Mouse (Mus musculus): ENCODE measurements around the gene Cnot6. TPM values are rescaled to one million over a fixed set of nuclear protein-coding genes. Genes with fewer than 3 reads are reported as not detected.
A peak's percentile ranks its signal among the peaks of the same experiment; 100 is the strongest.

Gene Cnot6
- total and polyA plus RNA-seq, 2 experiments from 2014 or later, result 32.0 to 32.7 TPM

GRCm38 (mm10) chr11:49632256-49632655 is 80.3 kb downstream of the Cnot6 start:
- ATAC-seq (no peak), DNase-seq (ENCODE audit: low spot score) (no peak)
- H3K27ac ChIP-seq, result no peak overlapping the region
- WGBS, result 82% methylated on average over 2 of the region's 2 CpGs
- H3K9me3 ChIP-seq (ENCODE audit: low read length), result no peaks in the 10 kb centered on the region
- H3K4me1 ChIP-seq (ENCODE audit: insufficient read depth, low read length), result 0 out of 2 replicates have a peak, but pooled peaks cover 6% of the 10 kb centered on the region
- no peak overlapping the region for H3K4me3 ChIP-seq (ENCODE audit: low read length)
- no peak for TF ChIP-seq CTCF (IDR thresholded peaks at IDR 0.05; ENCODE audit: low read depth)
- no peak overlapping the region for H3K9ac ChIP-seq (replicated peaks; ENCODE audit: low read length)
- H3K27me3 ChIP-seq (ENCODE audit: insufficient read depth, low read length), result peaks cover 11% of the 10 kb centered on the region
- no peaks in the 10 kb centered on the region for H3K36me3 ChIP-seq (ENCODE audit: insufficient read depth, low read length)
- H3K4me2 ChIP-seq (ENCODE audit: low read depth, low read length), result no peak overlapping the region

- no peak for DNase-seq (ENCODE audit: low spot score)
- Histone ChIP-seq H3K27ac (no peak overlapping the region), H3K9me3 (ENCODE audit: low read length) (no peaks in the 10 kb centered on the region), H3K4me3 (ENCODE audit: low read length) (no peak overlapping the region), H3K4me1 (ENCODE audit: insufficient read depth, low read length) (0 out of 2 replicates have a peak, but pooled peaks cover 6% of the 10 kb centered on the region), H3K27me3 (ENCODE audit: insufficient read depth, low read length) (peaks cover 4% of the 10 kb centered on the region), H3K4me2 (ENCODE audit: low read depth, low read length) (no peak overlapping the region), H3K36me3 (ENCODE audit: insufficient read depth, low read length) (no peaks in the 10 kb centered on the region), H3K9ac (replicated peaks; ENCODE audit: low read length) (no peak overlapping the region)
- 39% methylated on average over 3 of the region's 3 CpGs for WGBS
- ATAC-seq, result no peak
- peak; percentile 51 for TF ChIP-seq CTCF (IDR thresholded peaks at IDR 0.05; ENCODE audit: low read depth)
These were observed 81.4 kb downstream of the Cnot6 start for GRCm38 (mm10) chr11:49631154-49631553.

GRCm38 (mm10) chr11:49626748-49627147 is 85.8 kb downstream of the Cnot6 start:
- DNase-seq (ENCODE audit: low spot score), result no peak
- Histone ChIP-seq H3K4me2 (ENCODE audit: low read depth, low read length) (no peak overlapping the region), H3K4me3 (ENCODE audit: low read length) (no peak overlapping the region), H3K36me3 (ENCODE audit: insufficient read depth, low read length) (no peaks in the 10 kb centered on the region), H3K27ac (no peak overlapping the region), H3K27me3 (ENCODE audit: insufficient read depth, low read length) (no peaks in the 10 kb centered on the region), H3K9ac (replicated peaks; ENCODE audit: low read length) (no peak overlapping the region), H3K4me1 (ENCODE audit: insufficient read depth, low read length) (no peaks in the 10 kb centered on the region), H3K9me3 (ENCODE audit: low read length) (no peaks in the 10 kb centered on the region)
- no peak for ATAC-seq
- no peak for TF ChIP-seq CTCF (IDR thresholded peaks at IDR 0.05; ENCODE audit: low read depth)
- 68% methylated on average over 8 of the region's 8 CpGs for WGBS

- no peaks in the 10 kb centered on the region for H3K27me3 ChIP-seq (ENCODE audit: insufficient read depth, low read length)
- WGBS, result 61% methylated on average over 15 of the region's 15 CpGs
- H3K4me2 ChIP-seq (ENCODE audit: low read depth, low read length), result no peak overlapping the region
- no peaks in the 10 kb centered on the region for H3K9me3 ChIP-seq (ENCODE audit: low read length)
- DNase-seq (ENCODE audit: low spot score) (no peak), ATAC-seq (no peak)
- TF ChIP-seq CTCF (IDR thresholded peaks at IDR 0.05; ENCODE audit: low read depth), result peak; percentile 21; the same call in 1 of the 2 replicates
- H3K9ac ChIP-seq (replicated peaks; ENCODE audit: low read length), result no peak overlapping the region
- H3K36me3 ChIP-seq (ENCODE audit: insufficient read depth, low read length), result no peaks in the 10 kb centered on the region
- H3K4me3 ChIP-seq (ENCODE audit: low read length), result no peak overlapping the region
- H3K4me1 ChIP-seq (ENCODE audit: insufficient read depth, low read length), result no peaks in the 10 kb centered on the region
- H3K27ac ChIP-seq, result no peak overlapping the region
These were observed 86.7 kb downstream of the Cnot6 start for GRCm38 (mm10) chr11:49625863-49626262.

GRCm38 (mm10) chr11:49624156-49624555 is 88.4 kb downstream of the Cnot6 start:
- ATAC-seq, result peak; percentile 46; the same call in 1 of the 2 replicates
- H3K4me3 ChIP-seq (ENCODE audit: low read length), result no peak overlapping the region

GRCm38 (mm10) chr11:49621953-49622352 is 90.6 kb downstream of the Cnot6 start:
- H3K9me3 ChIP-seq (ENCODE audit: low read length), result no peaks in the 10 kb centered on the region
- TF ChIP-seq CTCF (IDR thresholded peaks at IDR 0.05; ENCODE audit: low read depth), result no peak
- no peaks in the 10 kb centered on the region for H3K27me3 ChIP-seq (ENCODE audit: insufficient read depth, low read length)
- DNase-seq (ENCODE audit: low spot score) (no peak), ATAC-seq (no peak)
- no peak overlapping the region for H3K4me3 ChIP-seq (ENCODE audit: low read length)
- H3K9ac ChIP-seq (replicated peaks; ENCODE audit: low read length), result no peak overlapping the region
- no peaks in the 10 kb centered on the region for H3K4me1 ChIP-seq (ENCODE audit: insufficient read depth, low read length)
- WGBS, result 81% methylated on average over 5 of the region's 5 CpGs
- no peak overlapping the region for H3K4me2 ChIP-seq (ENCODE audit: low read depth, low read length)
- no peak overlapping the region for H3K27ac ChIP-seq
- no peaks in the 10 kb centered on the region for H3K36me3 ChIP-seq (ENCODE audit: insufficient read depth, low read length)

More at GRCm38 (mm10) chr11:49624156-49624555, 88.4 kb downstream of the Cnot6 start:
- no peaks in the 10 kb centered on the region for H3K36me3 ChIP-seq (ENCODE audit: insufficient read depth, low read length)
- no peak overlapping the region for H3K27ac ChIP-seq
- DNase-seq (ENCODE audit: low spot score), result no peak
- H3K4me2 ChIP-seq (ENCODE audit: low read depth, low read length), result no peak overlapping the region
- H3K27me3 ChIP-seq (ENCODE audit: insufficient read depth, low read length), result no peaks in the 10 kb centered on the region
- no peaks in the 10 kb centered on the region for H3K4me1 ChIP-seq (ENCODE audit: insufficient read depth, low read length)
- no peaks in the 10 kb centered on the region for H3K9me3 ChIP-seq (ENCODE audit: low read length)
- TF ChIP-seq CTCF (IDR thresholded peaks at IDR 0.05; ENCODE audit: low read depth), result no peak
- WGBS, result 86% methylated on average over 3 of the region's 3 CpGs
- no peak overlapping the region for H3K9ac ChIP-seq (replicated peaks; ENCODE audit: low read length)

Other genes with a start within 250 kb of the Cnot6 start
- not detected in 2 replicates for gene Olfr1386, start 247.7 kb downstream of the Cnot6 start, total RNA-seq (2014; rRNA removed)
- not detected in 2 replicates for gene Olfr1386, start 247.7 kb downstream of the Cnot6 start, polyA plus RNA-seq (2015; fragmentation: Nextera tagmentation; extraction: Ambion mirVana)
- gene Olfr1385, start 223.7 kb downstream of the Cnot6 start, total RNA-seq (2014; rRNA removed), result not detected in 2 replicates
- not detected in 2 replicates for gene Olfr1385, start 223.7 kb downstream of the Cnot6 start, polyA plus RNA-seq (2015; fragmentation: Nextera tagmentation; extraction: Ambion mirVana)
- not detected in 2 replicates for gene Olfr1384, start 206.0 kb downstream of the Cnot6 start, total RNA-seq (2014; rRNA removed)
- not detected in 2 replicates for gene Olfr1384, start 206.0 kb downstream of the Cnot6 start, polyA plus RNA-seq (2015; fragmentation: Nextera tagmentation; extraction: Ambion mirVana)
- gene Olfr1383, start 193.1 kb downstream of the Cnot6 start, total RNA-seq (2014; rRNA removed), result not detected in 2 replicates
- gene Olfr1383, start 193.1 kb downstream of the Cnot6 start, polyA plus RNA-seq (2015; fragmentation: Nextera tagmentation; extraction: Ambion mirVana), result not detected in 2 replicates
- gene Olfr1382, start 184.5 kb downstream of the Cnot6 start, total RNA-seq (2014; rRNA removed), result not detected in 2 replicates
- not detected in 2 replicates for gene Olfr1382, start 184.5 kb downstream of the Cnot6 start, polyA plus RNA-seq (2015; fragmentation: Nextera tagmentation; extraction: Ambion mirVana)
- gene Olfr1381, start 169.3 kb downstream of the Cnot6 start, total RNA-seq (2014; rRNA removed), result not detected in 2 replicates
- gene Olfr1381, start 169.3 kb downstream of the Cnot6 start, polyA plus RNA-seq (2015; fragmentation: Nextera tagmentation; extraction: Ambion mirVana), result not detected in 2 replicates
- not detected in 2 replicates for gene Olfr1380, start 155.8 kb downstream of the Cnot6 start, total RNA-seq (2014; rRNA removed)
- not detected in 2 replicates for gene Olfr1380, start 155.8 kb downstream of the Cnot6 start, polyA plus RNA-seq (2015; fragmentation: Nextera tagmentation; extraction: Ambion mirVana)
- gene Flt4, start 103.5 kb downstream of the Cnot6 start, total RNA-seq (2014; rRNA removed), result 2.5 and 3.7 TPM in 2 replicates
- 1.2 TPM in 2 replicates for gene Flt4, start 103.5 kb downstream of the Cnot6 start, polyA plus RNA-seq (2015; fragmentation: Nextera tagmentation; extraction: Ambion mirVana)
- gene Scgb3a1, start 49.1 kb downstream of the Cnot6 start, total RNA-seq (2014; rRNA removed), result not detected in 2 replicates
- gene Scgb3a1, start 49.1 kb downstream of the Cnot6 start, polyA plus RNA-seq (2015; fragmentation: Nextera tagmentation; extraction: Ambion mirVana), result 0.33 and 0.55 TPM in 2 replicates
- 2.5 and 3.8 TPM in 2 replicates for gene Gfpt2, start 81.5 kb upstream of the Cnot6 start, total RNA-seq (2014; rRNA removed)
- 5.0 and 5.4 TPM in 2 replicates for gene Gfpt2, start 81.5 kb upstream of the Cnot6 start, polyA plus RNA-seq (2015; fragmentation: Nextera tagmentation; extraction: Ambion mirVana)
- gene Mapk9, start 134.0 kb upstream of the Cnot6 start, total RNA-seq (2014; rRNA removed), result 124 and 127 TPM in 2 replicates
- 66.4 and 70.4 TPM in 2 replicates for gene Mapk9, start 134.0 kb upstream of the Cnot6 start, polyA plus RNA-seq (2015; fragmentation: Nextera tagmentation; extraction: Ambion mirVana)
- gene Rasgef1c, start 189.1 kb upstream of the Cnot6 start, total RNA-seq (2014; rRNA removed), result 50.2 and 53.9 TPM in 2 replicates
- gene Rasgef1c, start 189.1 kb upstream of the Cnot6 start, polyA plus RNA-seq (2015; fragmentation: Nextera tagmentation; extraction: Ambion mirVana), result 44.9 and 45.2 TPM in 2 replicates